8 mouse cellular contexts compared by ENCODE assay signal in the genomic region with DNA sequence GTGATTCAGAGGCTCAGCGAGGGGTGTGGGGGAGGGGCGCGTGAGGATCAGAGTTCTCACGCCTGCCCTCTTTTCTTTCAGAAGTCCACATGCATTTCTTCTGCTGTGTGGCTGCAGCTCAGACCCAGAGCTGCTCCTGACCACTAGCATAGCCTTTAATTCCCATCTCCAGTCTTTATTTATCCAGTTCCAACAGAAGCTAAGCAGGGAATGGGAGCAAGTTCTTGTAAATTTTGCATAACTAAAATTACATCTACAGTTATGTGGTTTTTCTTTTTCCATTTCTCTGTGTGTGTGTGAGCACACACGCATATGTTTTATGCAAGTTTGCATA. TPM values are rescaled to one million over a fixed set of nuclear protein-coding genes. Genes with fewer than 3 reads are reported as not detected.
DNase-seq lines count a peak whose midpoint lies in the region; ATAC-seq and TF ChIP-seq lines count a peak whose summit lies in the region.

No protein-coding gene starts in this region.

- DNase-seq in heart, postnatal 0 days (ENCODE audit: low spot score): no peak
- no peak for DNase-seq in heart, adult 11 months
- no peak for DNase-seq in cerebellum, postnatal 10 days
- DNase-seq in cerebellum, postnatal 4 days (ENCODE audit: low spot score in 2 of 2): no peak

- H3K36me3 ChIP-seq in heart, postnatal 0 days (replicated peaks; ENCODE audit: control insufficient read depth, insufficient read depth, low read length): no peaks in the 10 kb centered on the region
- no peaks in the 10 kb centered on the region for H3K36me3 ChIP-seq in embryonic facial prominence, embryonic 13.5 days
- H3K36me3 ChIP-seq in hindbrain, embryonic 16.5 days (ENCODE audit: control insufficient read depth, insufficient read depth, low read length): no peaks in the 10 kb centered on the region
- no peaks in the 10 kb centered on the region for H3K36me3 ChIP-seq in midbrain, embryonic 13.5 days

- ATAC-seq in heart, postnatal 0 days (ENCODE audit: insufficient read depth, low read depth): no peak
- no peak for ATAC-seq in embryonic facial prominence, embryonic 13.5 days (ENCODE audit: insufficient number of reproducible peaks, insufficient read depth, low FRiP score, low TSS enrichment, low read depth)
- ATAC-seq in hindbrain, embryonic 16.5 days: peak; percentile 72
- no peak for ATAC-seq in midbrain, embryonic 13.5 days
- no peak for ATAC-seq in megakaryocyte progenitor cell, adult 5-6 weeks (replicated peaks; ENCODE audit: poor library complexity)

- no peak overlapping the region; the same call in 1 of the 2 replicates for H3K4me3 ChIP-seq in heart, postnatal 0 days (ENCODE audit: low read depth, low read length)
- H3K4me3 ChIP-seq in embryonic facial prominence, embryonic 13.5 days: peak overlapping the region; percentile 30
- peak overlapping the region; percentile 10 for H3K4me3 ChIP-seq in hindbrain, embryonic 16.5 days (ENCODE audit: low read length)
- H3K4me3 ChIP-seq in midbrain, embryonic 13.5 days (replicated peaks): peak overlapping the region; percentile 20; the same call in 1 of the 2 replicates

- H3K9ac ChIP-seq in heart, postnatal 0 days (replicated peaks; ENCODE audit: low read depth, low read length): no peak overlapping the region
- H3K9ac ChIP-seq in embryonic facial prominence, embryonic 13.5 days: 0 out of 2 replicates have a peak overlapping the region, but pooled peaks have one; percentile 32
- peak overlapping the region; percentile 55 for H3K9ac ChIP-seq in hindbrain, embryonic 16.5 days (ENCODE audit: low read depth, low read length)
- no peak overlapping the region for H3K9ac ChIP-seq in midbrain, embryonic 13.5 days (replicated peaks)

- 20% methylated on average over 5 of the region's 5 CpGs for WGBS in heart, postnatal 0 days
- WGBS in embryonic facial prominence, embryonic 13.5 days: 17% methylated on average over 5 of the region's 5 CpGs
- 16% methylated on average over 5 of the region's 5 CpGs for WGBS in hindbrain, embryonic 16.5 days
- 18% methylated on average over 5 of the region's 5 CpGs for WGBS in midbrain, embryonic 13.5 days

- 0 out of 2 replicates have a peak, but pooled peaks cover 3% of the 10 kb centered on the region for H3K9me3 ChIP-seq in heart, postnatal 0 days (replicated peaks; ENCODE audit: control insufficient read depth, low read length)
- peaks cover 7% of the 10 kb centered on the region; the same call in 1 of the 2 replicates for H3K9me3 ChIP-seq in embryonic facial prominence, embryonic 13.5 days
- H3K9me3 ChIP-seq in hindbrain, embryonic 16.5 days (ENCODE audit: control insufficient read depth, low read length): no peaks in the 10 kb centered on the region
- H3K9me3 ChIP-seq in midbrain, embryonic 13.5 days: no peaks in the 10 kb centered on the region

- no peak overlapping the region for H3K27ac ChIP-seq in heart, postnatal 0 days (ENCODE audit: low read depth)
- H3K27ac ChIP-seq in embryonic facial prominence, embryonic 13.5 days: no peak overlapping the region
- no peak overlapping the region for H3K27ac ChIP-seq in hindbrain, embryonic 16.5 days (ENCODE audit: low read depth, low read length)
- H3K27ac ChIP-seq in midbrain, embryonic 13.5 days: no peak overlapping the region

- peaks cover 5% of the 10 kb centered on the region for H3K4me1 ChIP-seq in heart, postnatal 0 days (ENCODE audit: control insufficient read depth, insufficient read depth)
- H3K4me1 ChIP-seq in embryonic facial prominence, embryonic 13.5 days: peaks cover 15% of the 10 kb centered on the region
- peaks cover 7% of the 10 kb centered on the region for H3K4me1 ChIP-seq in hindbrain, embryonic 16.5 days (ENCODE audit: control insufficient read depth, insufficient read depth, low read depth, low read length)
- H3K4me1 ChIP-seq in midbrain, embryonic 13.5 days (replicated peaks): peaks cover 12% of the 10 kb centered on the region

- peak overlapping the region; percentile 52 for H3K4me2 ChIP-seq in heart, postnatal 0 days (ENCODE audit: low read depth, low read length)
- peak overlapping the region; percentile 57 for H3K4me2 ChIP-seq in embryonic facial prominence, embryonic 13.5 days
- H3K4me2 ChIP-seq in hindbrain, embryonic 16.5 days (ENCODE audit: low read length): peak overlapping the region; percentile 53
- H3K4me2 ChIP-seq in midbrain, embryonic 13.5 days (replicated peaks): peak overlapping the region; percentile 44

- no peak for TF ChIP-seq CTCF in heart, postnatal 0 days (IDR thresholded peaks at IDR 0.05; ENCODE audit: low read depth)

- TF ChIP-seq EP300 in heart, postnatal 0 days (IDR thresholded peaks at IDR 0.05; ENCODE audit: low read depth): no peak

- no peaks in the 10 kb centered on the region for H3K27me3 ChIP-seq in heart, postnatal 0 days (ENCODE audit: control insufficient read depth, insufficient read depth, low read length)
- H3K27me3 ChIP-seq in embryonic facial prominence, embryonic 13.5 days: no peaks in the 10 kb centered on the region
- no peaks in the 10 kb centered on the region for H3K27me3 ChIP-seq in hindbrain, embryonic 16.5 days (replicated peaks; ENCODE audit: control insufficient read depth, insufficient read depth, low read length)
- no peaks in the 10 kb centered on the region for H3K27me3 ChIP-seq in midbrain, embryonic 13.5 days

RNA-seq across cellular contexts. Expression of a gene that starts 26.0 kb away (rescaled TPM):
- total RNA-seq in heart, postnatal 0 days (2014; rRNA removed; ENCODE audit: low replicate concordance): 9.6 and 12.6 TPM in 2 replicates
- 1.1 and 1.2 TPM in 2 replicates for polyA plus RNA-seq in heart, postnatal 0 days (2015; fragmentation: Nextera tagmentation; extraction: Ambion mirVana)
- 4.5 and 5.4 TPM in 2 replicates for polyA plus RNA-seq in embryonic facial prominence, embryonic 13.5 days (2015; fragmentation: Nextera tagmentation; extraction: Ambion mirVana)
- polyA plus RNA-seq in hindbrain, embryonic 16.5 days (2015; fragmentation: Nextera tagmentation; extraction: Ambion mirVana): 1.6 and 3.3 TPM in 2 replicates
- 4.2 TPM in 2 replicates for polyA plus RNA-seq in midbrain, embryonic 13.5 days (2015; fragmentation: Nextera tagmentation; extraction: Ambion mirVana)
- 9.4 and 10.6 TPM in 2 replicates for total RNA-seq in megakaryocyte progenitor cell, adult 5-6 weeks (2015)
- 4.6 and 5.5 TPM in 2 replicates for total RNA-seq in megakaryocyte progenitor cell, adult 5-6 weeks (2017)

Comparison
In these comparisons a context has a peak if more than half of its experiments do, and no peak if none do; other contexts are left out.
1. H3K9ac ChIP-seq: peak in embryonic facial prominence, embryonic 13.5 days (single experiment) and hindbrain, embryonic 16.5 days (single experiment); none in heart, postnatal 0 days (single experiment) and midbrain, embryonic 13.5 days (single experiment).
2. Peak in every context shown above with its lines, with median percentiles within 50 percentile points of each other: H3K4me2 ChIP-seq.